Mouse (Mus musculus): Measurements from ENCODE around the gene Rpl37.

Gene Rpl37

DNA sequence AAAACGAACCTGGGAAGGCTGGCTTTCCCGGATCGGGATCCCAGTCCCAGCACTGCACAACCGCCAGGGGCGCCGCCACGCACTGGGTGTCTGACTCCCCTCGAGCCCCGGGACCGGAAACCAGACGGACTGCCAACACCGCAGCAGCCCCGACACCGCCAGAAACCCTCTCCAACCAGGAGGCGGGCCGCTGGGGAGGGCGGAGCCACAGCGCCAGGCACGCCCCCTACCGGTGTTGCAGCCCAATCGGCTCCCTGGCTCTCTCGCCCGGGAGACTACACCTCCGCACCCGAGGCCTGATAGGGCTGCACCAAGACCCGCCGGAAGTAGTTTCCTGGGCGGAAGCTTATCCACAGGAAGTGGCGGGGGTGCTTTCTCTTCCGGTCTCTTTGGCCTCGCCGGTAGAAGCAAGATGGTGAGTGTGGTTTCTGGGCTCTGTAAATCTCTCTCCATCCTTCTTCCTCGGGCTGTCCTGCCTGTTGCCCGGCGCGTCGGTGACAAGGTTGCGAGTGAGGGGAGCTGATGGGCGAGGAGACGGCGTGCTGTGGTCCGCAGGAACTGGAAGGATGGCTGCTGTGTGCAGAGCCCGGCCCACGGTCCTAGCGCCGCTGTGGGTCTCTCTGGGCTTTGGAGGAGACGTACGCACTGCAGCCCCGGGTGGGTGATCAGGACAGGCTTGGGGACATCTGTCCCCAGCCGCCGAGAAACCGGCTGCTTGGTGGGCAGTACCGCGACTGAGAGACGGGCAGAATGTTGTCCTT is at the start of gene Rpl37:
Gene Rpl37 (plus strand): TSS at position 376 of the 761 bp plus-strand sequence.
- DNase-seq (ENCODE audit: low spot score) = peak; percentile 98

DNA sequence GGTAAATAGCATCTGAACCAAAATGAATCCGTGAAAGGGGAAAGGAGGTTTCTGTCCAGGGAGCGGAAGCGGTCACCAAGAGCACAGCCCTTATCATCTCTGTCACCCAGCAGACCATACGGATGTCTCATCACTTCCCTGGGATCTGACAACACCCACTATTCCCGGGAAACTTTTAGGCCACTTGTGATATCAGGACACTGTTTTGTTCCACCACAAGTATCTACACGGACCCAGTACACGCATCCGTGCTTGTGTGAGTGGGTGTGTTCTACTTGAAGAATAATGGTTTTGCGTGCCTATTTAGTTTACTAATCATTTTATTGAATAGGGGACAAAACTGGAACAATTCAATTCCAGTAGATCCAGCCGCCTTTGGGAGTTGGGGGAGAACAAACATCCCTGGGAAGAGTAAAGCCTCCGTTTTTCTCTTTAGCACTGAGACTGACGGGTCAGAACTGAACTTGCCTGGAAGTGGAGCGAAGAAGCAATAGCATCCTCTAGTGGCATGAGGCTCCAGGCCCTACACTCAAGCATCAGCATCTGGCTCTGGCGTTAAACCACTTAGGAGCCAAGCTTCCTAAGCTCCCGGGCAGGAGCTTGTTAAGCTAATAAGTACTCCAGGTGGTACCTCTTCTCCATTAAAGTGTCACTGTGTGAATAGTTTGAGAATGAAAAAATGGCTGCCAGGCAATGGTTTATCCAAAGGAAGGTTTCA is 47.5 kb upstream of the Rpl37 start:
- DNase-seq (ENCODE audit: low spot score) = peak; percentile 5

DNA sequence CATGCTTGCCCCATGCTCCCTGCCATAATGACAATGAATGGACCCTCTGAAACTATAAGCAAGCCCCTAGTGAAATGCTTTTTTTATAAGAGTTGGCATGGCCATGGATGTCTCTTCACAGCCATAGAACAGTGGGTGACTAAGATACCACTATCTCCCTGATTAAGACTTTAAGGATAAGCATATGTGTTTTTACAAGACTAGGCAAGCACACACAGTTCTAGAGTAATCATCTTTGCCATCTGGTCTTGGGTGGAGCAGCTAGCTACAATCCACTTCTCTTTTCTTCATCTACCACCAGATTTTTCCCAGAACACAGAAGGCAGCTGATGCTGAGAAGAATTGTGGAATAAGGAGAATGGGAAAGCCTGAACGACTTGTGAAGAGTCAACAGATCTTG is 35.2 kb upstream of the Rpl37 start:
- no peak for DNase-seq (ENCODE audit: low spot score)

DNA sequence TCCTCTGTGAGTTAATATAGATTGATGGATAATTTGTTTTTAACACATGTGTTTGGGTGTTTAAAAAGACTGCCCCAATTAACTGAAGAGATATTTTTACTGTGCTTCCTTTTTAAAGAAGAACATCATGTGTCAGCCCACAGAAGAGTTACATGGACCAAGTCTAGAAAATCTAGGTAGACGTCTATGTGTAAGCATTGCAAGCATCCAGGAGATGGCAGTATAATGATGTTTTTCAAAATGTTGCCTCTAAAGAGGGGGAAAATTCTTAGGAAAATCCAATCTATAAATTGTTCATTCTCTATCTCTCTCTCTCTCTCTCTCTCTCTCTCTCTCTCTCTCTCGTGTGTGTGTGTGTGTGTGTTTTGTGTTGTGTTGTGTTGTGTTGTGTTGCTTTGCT is 30.3 kb upstream of the Rpl37 start:
- DNase-seq (ENCODE audit: low spot score) = no peak

DNA sequence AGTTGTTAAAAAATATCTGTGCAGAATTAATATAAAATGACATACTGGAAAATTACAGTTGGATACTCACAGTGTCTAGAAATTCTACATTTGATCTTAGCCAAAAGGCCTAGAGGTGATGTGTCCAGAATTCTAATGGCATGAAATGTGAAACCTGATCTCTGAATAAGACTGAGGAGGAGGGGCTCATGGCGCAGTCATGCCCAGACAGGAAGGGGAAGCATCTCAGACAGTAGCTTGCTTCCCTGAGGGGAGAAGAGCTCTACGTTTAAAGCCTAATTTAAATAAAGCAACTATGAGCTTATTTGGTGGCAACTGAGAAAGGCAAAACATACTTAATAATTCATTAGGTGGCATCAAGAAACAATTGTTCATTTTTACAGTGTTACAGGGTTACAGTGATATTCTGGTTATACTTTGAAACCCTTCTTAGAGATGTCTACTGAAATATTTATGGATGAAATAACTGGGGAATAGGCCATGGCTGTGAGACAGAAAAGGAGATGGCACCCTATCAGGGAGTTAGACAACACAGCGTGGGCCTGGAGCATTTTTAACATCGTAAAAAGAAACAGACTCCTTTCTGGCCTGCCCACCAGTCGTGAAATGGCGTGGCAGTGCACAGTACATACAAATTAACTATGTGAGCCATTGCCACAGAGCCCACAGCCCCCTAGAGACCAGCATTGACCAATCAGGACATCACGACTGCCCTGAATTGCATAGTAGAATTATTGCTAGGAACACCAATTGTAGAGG is 27.4 kb upstream of the Rpl37 start:
- no peak for DNase-seq (ENCODE audit: low spot score)

DNA sequence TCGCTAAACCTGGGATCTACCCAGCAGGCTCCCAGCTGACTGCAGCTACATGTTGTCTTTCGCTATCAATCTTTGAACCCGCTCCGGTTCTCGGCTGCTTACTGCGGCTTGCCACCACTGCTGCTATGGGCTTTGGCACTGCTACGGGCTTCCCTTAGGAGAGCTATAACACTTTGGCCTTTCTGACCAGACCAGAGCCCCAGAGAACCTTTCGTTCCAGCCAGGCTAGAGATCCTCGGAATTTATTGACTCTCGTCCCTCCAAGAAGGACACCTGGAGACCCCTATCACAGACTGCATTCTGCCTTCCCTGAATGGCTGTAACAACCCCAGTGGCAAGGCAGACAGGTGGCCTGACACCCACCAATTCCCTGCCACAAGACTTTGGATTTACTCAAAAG is 26.3 kb upstream of the Rpl37 start:
- no peak for DNase-seq (ENCODE audit: low spot score)

DNA sequence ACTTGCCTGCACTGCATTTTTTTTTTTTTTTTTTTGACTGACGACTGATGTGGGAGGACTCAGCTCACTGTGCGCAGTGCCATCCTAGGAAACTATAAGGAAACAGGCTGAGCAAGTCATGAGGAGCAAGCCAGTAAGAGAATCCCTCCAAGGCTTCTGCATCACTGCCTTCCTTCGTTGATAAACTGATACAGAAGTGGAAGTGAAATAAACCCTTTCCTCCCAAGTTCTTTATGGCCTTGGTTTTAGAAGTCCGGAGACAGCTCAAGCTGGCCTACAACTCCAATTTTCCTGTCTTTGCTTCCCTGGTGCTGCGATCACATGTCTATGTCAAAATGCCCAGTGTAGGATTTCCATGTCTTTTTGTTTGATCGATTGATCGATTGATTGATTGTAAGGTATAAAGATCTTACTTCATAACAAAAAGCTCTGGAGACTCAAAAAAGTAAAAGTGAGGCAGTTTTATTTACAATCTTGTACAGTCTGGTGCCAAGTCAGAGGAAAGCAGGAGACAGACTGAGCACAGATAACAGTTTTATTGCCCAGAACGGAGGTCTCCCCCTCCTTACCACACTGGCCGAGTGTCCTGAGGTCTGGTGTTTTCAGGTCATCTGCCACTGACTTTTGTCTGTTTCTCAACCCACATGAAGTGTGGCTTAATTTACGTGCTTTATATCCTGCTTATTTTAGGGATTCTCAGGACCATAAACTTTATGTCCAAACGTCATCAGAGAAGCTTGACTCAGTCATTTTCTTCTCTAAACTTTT is 20.7 kb upstream of the Rpl37 start:
- DNase-seq (ENCODE audit: low spot score) = no peak

DNA sequence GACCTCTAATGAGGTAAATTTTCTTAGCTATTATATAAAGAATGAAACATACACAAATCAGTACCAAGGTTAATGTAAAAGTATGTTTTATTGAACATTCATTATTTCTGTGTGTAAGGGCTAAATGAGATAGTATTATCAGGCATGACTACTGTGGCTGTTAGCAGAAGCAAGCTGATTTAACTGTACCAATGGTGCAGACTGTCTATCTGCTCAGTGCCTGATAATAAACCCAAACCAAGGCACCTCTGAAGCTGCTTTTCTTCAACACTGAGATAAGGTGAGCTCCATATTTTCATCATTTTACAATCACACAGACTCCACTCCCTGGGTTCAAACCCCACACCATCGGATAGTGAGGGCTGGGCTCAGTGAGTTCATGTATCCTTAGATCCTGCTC is 19.1 kb upstream of the Rpl37 start:
- DNase-seq (ENCODE audit: low spot score) = no peak

DNA sequence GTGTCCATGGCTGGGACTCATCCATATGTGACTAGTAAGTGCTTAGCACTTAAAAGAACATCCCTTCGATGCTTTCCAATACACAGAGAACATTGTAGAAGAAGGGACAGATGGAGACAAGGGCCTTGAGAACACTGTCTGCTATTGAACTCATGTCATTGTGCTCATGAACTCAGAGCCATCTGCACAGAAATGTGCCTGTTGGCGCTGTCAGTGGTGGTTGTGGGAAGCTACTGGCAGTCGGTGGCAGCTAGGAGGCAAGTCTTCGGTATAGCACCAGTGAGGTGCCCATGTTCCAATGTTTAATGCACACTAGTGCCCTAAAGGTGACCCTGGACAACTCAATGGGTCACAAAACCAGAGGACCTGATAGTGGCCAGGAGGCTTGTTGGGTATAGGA is 14.1 kb upstream of the Rpl37 start:
- DNase-seq (ENCODE audit: low spot score) = no peak

DNA sequence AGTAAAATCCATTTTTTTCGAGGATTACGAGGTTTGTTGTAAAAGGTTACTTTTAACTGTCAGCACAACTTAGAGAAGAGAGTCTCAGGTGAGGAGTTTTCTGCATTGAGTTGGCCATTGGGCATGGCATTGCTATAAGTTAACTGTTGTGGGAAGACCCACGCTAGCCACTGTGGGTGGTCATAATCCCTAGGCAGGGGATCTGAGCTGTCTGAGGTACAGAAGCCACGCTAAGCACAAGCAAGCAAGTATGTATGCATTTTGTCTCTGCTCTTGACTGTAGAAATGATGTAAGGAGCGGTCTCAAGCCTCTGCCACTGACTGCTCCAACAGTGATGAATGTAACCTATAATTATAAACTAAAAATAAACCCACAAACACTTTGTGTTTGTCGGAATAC is 10.6 kb upstream of the Rpl37 start:
- no peak for DNase-seq (ENCODE audit: low spot score)

DNA sequence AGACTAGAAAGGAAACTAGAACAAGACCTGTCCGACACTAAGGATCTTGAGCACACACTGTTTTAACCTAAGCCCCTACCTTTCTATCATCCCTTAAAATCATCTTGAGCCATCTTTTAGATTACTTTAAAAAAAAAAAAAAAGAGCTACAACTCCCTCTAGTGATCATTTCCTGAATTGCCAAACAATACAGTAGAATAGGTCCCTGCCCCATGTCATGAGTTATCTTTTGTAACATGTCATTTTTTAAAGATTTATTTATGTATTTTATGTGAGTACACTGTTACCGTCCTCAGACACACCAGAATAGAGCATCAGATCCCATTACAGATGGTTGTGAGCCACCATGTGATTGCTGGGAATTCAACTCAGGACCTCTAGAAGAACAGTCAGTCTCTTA is 10.2 kb upstream of the Rpl37 start:
- DNase-seq (ENCODE audit: low spot score) = no peak

DNA sequence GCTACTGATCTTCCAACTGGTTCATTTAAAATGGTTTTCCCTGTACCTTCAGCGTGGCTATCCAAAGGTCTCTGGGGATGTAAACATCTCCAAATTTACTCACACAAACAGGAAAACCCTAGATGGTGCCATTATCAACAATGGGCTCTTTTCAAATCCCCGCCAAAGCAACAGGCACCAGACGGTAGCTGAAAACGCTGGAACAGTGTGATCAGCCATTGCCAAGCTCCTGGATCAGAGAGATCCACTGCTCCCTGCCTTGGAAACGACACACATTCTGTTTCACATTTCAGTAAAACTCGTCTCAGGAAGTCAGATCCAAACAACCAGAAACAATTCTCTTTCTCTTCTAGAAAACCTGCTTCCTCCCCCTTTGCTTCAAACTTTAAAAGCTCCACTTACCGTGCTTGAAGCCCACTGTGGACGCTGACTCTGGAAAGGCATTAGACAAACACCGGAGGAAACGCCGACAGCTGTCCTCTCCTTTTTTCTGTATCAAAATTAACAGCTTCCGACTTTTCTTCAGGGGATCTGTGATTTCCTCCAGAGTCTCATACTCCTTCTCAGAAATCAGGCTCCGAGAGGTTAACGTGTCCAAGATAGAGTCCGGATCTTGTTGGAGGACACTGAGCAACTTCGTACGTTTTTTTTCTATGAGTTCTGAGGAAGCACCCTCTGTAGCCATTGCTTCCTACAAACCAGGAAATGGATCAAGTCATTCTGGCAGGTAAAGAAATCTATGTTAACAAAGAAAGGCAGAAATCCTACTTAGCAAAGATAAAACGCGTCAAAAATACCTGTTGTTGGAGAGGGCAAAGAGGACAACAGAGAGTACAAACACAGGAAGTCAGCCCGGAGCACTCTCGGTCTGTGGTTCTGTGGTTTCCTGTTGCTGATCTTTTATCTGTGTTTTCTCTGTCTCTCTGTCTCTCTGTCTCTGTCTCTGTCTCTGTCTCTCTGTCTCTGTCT is 8.5 kb upstream of the Rpl37 start, which contains the start of gene Card6:
Gene Card6 (minus strand): TSS at position 854 of the 969 bp plus-strand sequence.
- no peak for DNase-seq (ENCODE audit: low spot score)

DNA sequence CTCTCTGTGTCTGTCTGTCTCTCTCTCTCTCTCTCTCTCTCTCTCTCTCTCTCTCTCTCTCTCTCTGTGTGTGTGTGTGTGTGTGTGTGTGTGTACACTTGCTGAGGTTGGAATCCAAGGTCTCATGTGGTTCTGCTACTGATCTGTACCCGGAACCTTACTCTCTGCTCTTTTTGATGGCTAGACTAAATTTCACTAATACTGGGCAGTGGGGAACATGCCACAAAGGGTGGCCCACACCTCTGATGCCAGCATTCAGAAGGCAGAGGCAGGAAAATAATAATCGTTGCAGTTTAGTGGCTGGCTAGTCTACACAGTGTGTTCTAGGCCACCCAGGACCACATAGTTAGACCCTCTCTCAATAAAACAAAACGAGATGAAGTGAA is 7.8 kb upstream of the Rpl37 start:
- DNase-seq (ENCODE audit: low spot score) = no peak

DNA sequence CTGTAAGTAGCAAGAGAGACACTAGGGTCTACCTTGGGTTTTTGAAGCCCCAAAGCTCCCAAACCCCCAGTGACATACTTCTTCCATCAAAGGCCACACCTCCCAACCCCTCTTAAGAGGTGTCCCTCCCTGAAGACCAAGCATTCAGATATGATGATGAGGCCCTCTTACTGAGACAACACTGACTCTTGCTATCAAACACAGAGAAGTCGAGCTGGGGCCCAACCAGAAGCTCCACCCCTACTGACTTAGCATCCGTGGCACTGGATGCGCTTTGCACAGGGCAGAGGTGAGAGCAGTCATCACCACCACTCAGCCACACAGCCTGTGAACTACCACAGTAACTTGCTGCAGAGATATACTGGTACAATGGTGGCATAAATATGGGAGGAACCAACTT is 3.8 kb upstream of the Rpl37 start:
- DNase-seq (ENCODE audit: low spot score) = no peak

DNA sequence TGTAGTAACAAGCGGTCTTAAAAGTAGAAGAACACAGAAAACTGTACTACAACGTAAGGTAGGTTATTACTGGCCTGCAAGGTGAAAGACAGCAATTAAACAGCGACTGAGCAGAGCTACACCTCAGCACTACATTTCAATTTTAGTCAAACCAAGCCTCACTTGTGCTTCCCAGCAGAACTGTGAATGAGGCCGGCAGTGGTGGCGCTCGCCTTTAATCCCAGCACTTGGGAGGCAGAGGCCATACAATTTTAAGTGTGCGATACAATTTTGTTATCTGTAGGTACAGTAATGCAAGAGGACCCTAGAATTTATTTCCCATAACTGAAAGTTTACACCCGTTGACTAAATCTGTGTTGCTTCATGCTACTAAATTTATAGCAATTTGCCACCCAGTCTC is 1.3 kb upstream of the Rpl37 start:
- DNase-seq (ENCODE audit: low spot score) = no peak

DNA sequence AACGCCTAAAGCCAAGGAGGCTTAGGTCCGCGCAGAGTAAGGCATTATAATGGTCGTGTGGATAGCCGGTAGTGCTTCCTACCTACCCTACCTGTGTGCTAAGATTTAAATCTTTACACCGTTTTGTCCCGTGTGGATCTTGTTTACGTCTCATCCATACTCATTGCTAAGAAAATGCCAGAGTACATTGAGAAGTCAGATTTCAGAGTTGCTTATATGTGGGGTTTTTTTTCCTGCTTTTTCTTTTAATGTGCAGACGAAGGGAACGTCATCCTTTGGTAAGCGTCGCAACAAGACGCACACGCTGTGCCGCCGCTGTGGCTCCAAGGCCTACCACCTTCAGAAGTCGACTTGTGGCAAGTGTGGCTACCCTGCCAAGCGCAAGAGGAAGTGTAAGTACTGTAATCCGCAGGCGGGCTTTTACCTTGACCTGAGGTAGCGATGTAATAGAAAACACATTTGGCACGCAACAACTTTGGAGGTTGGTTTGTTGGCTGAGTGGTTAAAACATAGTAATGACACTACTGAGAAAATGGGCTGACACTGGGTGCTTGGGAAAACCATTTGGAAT is 671 bp downstream of the Rpl37 start:
- no peak for DNase-seq (ENCODE audit: low spot score)

DNA sequence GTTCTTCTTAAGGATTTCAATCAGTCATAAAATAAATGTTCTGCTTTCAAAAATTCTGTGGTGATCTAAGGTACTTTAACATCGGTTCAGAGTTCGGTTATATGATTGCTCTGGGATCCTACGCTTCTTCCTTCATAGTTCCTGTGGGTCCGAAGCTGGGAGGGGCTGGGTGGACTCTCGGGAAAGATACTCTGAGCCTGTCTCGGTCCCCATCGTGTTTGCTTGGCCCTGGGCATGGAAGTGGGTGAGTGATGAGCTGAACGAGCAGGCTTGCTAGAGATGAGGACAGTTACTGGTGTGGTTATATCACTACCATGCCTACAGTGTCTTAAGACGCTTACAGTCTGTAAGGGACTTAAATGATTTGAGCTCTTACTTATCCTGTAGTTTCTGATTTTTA is 2.2 kb downstream of the Rpl37 start:
- DNase-seq (ENCODE audit: low spot score) = no peak

DNA sequence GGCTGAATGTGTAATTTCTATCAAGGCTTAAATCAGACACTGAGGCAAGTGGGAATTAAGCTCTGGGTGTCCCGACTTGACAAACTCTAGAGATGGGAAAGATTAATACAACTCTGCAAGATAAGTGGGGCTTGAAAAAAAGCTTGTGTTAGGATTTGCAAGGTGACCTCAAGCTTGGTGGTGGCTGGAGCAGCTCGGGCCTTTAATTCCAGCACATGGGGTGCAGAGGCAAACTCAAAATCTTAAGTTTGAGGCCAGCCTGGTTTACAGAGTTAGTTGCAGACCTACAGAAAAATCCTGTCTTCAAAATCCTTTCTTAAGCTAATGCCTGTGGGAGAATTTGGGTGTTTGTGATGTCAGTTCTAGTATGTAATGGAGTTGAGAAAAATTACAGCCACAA is 2.7 kb downstream of the Rpl37 start:
- no peak for DNase-seq (ENCODE audit: low spot score)

DNA sequence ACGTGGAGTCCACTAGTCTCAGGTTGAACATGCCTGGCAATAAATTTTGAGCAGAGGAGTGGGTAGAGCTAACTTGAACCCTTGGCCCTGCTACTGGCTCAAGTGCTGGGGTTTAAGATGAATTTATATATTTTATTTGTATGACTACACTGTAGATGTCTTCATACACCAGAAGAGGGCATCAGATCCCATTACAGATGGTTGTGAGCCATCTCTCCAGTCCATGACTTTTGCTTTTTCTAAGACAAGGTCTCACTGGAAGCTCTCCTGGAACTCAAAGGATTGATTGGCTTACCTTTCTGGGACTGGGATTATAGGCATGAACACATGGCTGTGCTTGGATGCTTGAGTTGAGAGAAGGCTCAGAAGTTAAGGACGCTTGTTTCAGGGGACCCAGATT is 3.3 kb downstream of the Rpl37 start:
- no peak for DNase-seq (ENCODE audit: low spot score)

DNA sequence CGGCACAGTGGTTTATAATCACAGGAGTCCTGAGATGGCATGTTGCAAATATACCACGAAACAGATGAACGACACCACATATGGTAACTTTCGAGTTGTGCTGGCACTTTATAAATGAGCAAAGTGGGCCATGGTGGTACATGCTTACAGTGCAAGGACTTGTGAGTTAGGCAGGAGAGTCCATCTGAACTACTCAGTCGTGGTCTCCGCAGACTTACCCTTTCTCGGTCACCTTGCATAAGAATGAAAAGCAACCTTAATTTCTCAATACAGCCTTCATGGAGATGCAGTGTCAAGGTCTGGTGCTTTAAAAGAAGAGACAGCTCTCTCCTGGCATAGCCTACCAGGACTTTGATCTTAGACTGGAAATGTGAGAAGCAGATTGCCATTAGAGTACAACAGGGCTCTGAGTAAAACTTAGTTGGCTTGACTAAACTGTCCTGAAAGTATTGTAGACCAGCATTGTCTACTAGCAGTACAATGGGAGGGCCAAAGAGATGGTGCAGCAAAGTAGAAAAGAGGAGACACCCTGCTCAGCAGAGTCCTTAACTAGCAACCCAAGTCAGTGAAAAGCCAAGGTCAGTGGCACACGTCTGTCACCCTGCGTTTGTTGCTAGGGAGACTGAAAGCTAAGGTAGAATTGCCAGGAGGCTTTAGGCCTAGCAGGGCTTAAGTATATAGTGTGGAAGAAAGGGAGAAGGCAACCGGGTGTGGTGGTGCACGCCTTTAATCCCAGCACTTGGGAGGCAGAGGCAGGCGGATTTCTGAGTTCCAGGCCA is 5.3 kb downstream of the Rpl37 start:
- DNase-seq (ENCODE audit: low spot score) = no peak
